Mouse (Mus musculus) ES-E14 (cell line): ENCODE measurements around the gene Itpr1. TPM values are rescaled to one million over a fixed set of nuclear protein-coding genes. Genes with fewer than 3 reads are reported as not detected.

Source experiments
- DNase-seq: peaks from one replicate; pipeline ENCODE4 v3.0.0-alpha.2; 2013; ENCODE audit warnings: low read depth, low spot score
- H3K27ac ChIP-seq: 2 replicates; pipeline ENCODE4 v1.5.1; 2012; ENCODE audit warnings: low read depth, mild to moderate bottlenecking, low read length, moderate library complexity, mixed read lengths; ENCODE audit not compliant: poor library complexity, insufficient read depth, severe bottlenecking
- H3K36me3 ChIP-seq: 2 replicates; pipeline ENCODE4 v1.6.1; 2012; ENCODE audit warnings: mild to moderate bottlenecking, low read length, moderate library complexity, mixed read lengths; ENCODE audit not compliant: control insufficient read depth, poor library complexity, insufficient read depth, severe bottlenecking
- H3K4me1 ChIP-seq, 2 experiments: fragments of 150-350 bp in 1 of 2; sonication (generic) in 1 of 2; 2 replicates each; pipeline ENCODE4 v1.6.1; 2012; ENCODE audit warnings: low read length in 2 of 2, mild to moderate bottlenecking in 1 of 2, mixed read lengths in 1 of 2; ENCODE audit not compliant: control insufficient read depth in 2 of 2, insufficient read depth in 2 of 2, poor library complexity in 1 of 2
- H3K4me3 ChIP-seq, 2 experiments: fragments of 150-350 bp in 1 of 2; sonication (generic) in 1 of 2; 2 replicates each; pipeline ENCODE4 v1.5.1; 2012; ENCODE audit warnings: low read length in 2 of 2, low read depth in 1 of 2, mild to moderate bottlenecking in 1 of 2, mixed read lengths in 1 of 2; ENCODE audit not compliant: insufficient read depth in 1 of 2, poor library complexity in 1 of 2, severe bottlenecking in 1 of 2
- H3K9ac ChIP-seq: 2 replicates; pipeline ENCODE4 v1.6.1; 2012; ENCODE audit warnings: low read depth, mild to moderate bottlenecking, low read length, mixed read lengths; ENCODE audit not compliant: poor library complexity, insufficient read depth, severe bottlenecking
- H3K9me3 ChIP-seq: fragments of 150-350 bp; sonication (generic); 2 replicates; pipeline ENCODE4 v1.6.1; 2012; ENCODE audit warnings: low read depth, mild to moderate bottlenecking, low read length; ENCODE audit not compliant: control insufficient read depth, insufficient read depth
- CHD2 ChIP-seq: IDR thresholded peaks from 2 replicates; pipeline ENCODE4 v1.6.1; 2014; ENCODE audit warnings: mild to moderate bottlenecking, low read depth, low read length, inconsistent platforms
- HCFC1 ChIP-seq: IDR thresholded peaks from 2 replicates; pipeline ENCODE4 v1.6.1; 2012; ENCODE audit warnings: low read length, inconsistent platforms, borderline replicate concordance; ENCODE audit not compliant: insufficient read depth
- MAFK ChIP-seq: IDR thresholded peaks from 2 replicates; pipeline ENCODE4 v1.6.1; 2014; ENCODE audit warnings: mild to moderate bottlenecking, low read depth, low read length, inconsistent platforms; ENCODE audit not compliant: insufficient read depth
- ZC3H11A ChIP-seq: IDR thresholded peaks from 2 replicates; pipeline ENCODE4 v1.6.1; 2012; ENCODE audit warnings: low read depth, mild to moderate bottlenecking, inconsistent platforms, low read length, borderline replicate concordance
- ZNF384 ChIP-seq: IDR thresholded peaks from 2 replicates; pipeline ENCODE4 v1.6.1; 2012; ENCODE audit warnings: low read depth, low read length, inconsistent platforms
- in situ Hi-C, 2 experiments: fragments of 600-800 bp; cut with MboI; formaldehyde crosslinking; loops; one replicate each; pipeline ENCODE4 v1.15.1; 2025; ENCODE audit warnings: low sequenced_read_pairs in 2 of 2, inconsistent platforms in 1 of 2; ENCODE audit not compliant: unreplicated experiment in 2 of 2
- total RNA-seq: library from RNA; depleted of rRNA; stranded (reverse); fragments of 300-350 nt; gene quantifications from 2 replicates; pipeline ENCODE4 v1.2.3, GENCODE M21; 2012

Gene Itpr1
- total RNA-seq, 1 experiment: 52.8 TPM

- no peak for DNase-seq
- Histone ChIP-seq H3K27ac (no peak overlapping the region), H3K9ac (no peak overlapping the region), H3K36me3 (peaks cover 2% of the 10 kb centered on the region; the same call in 1 of the 2 replicates), H3K4me1 (peaks cover 2 to 12% of the 10 kb centered on the region in 2 experiments; a peak in 3 of 4 replicates), H3K4me3 (no peak overlapping the region), H3K9me3 (no peaks in the 10 kb centered on the region)
- no peak for TF ChIP-seq CHD2
- no peak for TF ChIP-seq ZNF384
- no peak for TF ChIP-seq HCFC1
- no peak for TF ChIP-seq ZC3H11A
- TF ChIP-seq MAFK: no peak
- in situ Hi-C loops: no loop called here
Measured at GRCm38 (mm10) chr6:108338362-108338761, 125.5 kb downstream of the Itpr1 start.

DNA sequence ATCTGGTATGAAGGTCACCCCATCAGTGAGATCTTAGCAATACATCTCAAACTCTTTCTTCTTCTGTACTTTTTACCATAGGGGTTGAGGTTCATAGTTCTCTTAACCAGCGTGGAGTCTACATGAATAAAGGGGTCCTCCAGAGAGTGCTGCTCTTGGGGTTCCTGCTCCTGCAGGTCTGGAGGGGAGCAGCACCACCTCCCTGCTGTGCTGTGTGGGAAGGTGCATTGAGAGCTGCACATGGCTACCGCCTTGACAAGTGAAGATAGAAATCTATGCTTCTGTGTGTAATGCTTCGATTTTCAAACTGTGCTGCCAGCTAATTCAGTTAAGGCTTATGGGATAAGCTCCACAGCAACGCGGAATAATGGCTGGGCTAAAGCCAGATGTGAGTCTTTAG, 130.1 kb downstream of the Itpr1 start:
- in situ Hi-C loops: no loop called here
- H3K27ac ChIP-seq: no peak overlapping the region

GRCm38 (mm10) chr6:108343781-108344310, 130.9 kb downstream of the Itpr1 start:
- DNase-seq: no peak
- TF ChIP-seq CHD2: no peak
- no peak for TF ChIP-seq MAFK
- no peak for TF ChIP-seq ZC3H11A
- no peak for TF ChIP-seq HCFC1
- Histone ChIP-seq H3K9me3 (no peaks in the 10 kb centered on the region), H3K27ac (no peak overlapping the region), H3K36me3 (peaks cover 2% of the 10 kb centered on the region; the same call in 1 of the 2 replicates), H3K4me1 (no peaks in the 10 kb centered on the region), H3K4me3 (no peak overlapping the region), H3K9ac (no peak overlapping the region)
- in situ Hi-C loops: no loop called here

More for the DNA sequence above, 130.1 kb downstream of the Itpr1 start:
- no peak for TF ChIP-seq ZC3H11A
- TF ChIP-seq CHD2: no peak
- no peak for TF ChIP-seq ZNF384
- Histone ChIP-seq H3K36me3 (peaks cover 2% of the 10 kb centered on the region; the same call in 1 of the 2 replicates), H3K9me3 (no peaks in the 10 kb centered on the region), H3K4me3 (no peak overlapping the region), H3K4me1 (no peaks in the 10 kb centered on the region), H3K9ac (no peak overlapping the region)
- no peak for DNase-seq

GRCm38 (mm10) chr6:108350801-108351200, 137.9 kb downstream of the Itpr1 start:
- H3K9ac ChIP-seq: no peak overlapping the region
- H3K4me1 ChIP-seq: no peaks in the 10 kb centered on the region
- no peak overlapping the region for H3K4me3 ChIP-seq
- DNase-seq: no peak
- no peaks in the 10 kb centered on the region for H3K9me3 ChIP-seq
- in situ Hi-C loops: no loop called here
- no peak for TF ChIP-seq HCFC1
- TF ChIP-seq ZNF384: no peak
- no peak for TF ChIP-seq ZC3H11A
- TF ChIP-seq MAFK: no peak
- TF ChIP-seq CHD2: no peak
- peaks cover 2% of the 10 kb centered on the region; the same call in 1 of the 2 replicates for H3K36me3 ChIP-seq
- no peak overlapping the region for H3K27ac ChIP-seq

DNA sequence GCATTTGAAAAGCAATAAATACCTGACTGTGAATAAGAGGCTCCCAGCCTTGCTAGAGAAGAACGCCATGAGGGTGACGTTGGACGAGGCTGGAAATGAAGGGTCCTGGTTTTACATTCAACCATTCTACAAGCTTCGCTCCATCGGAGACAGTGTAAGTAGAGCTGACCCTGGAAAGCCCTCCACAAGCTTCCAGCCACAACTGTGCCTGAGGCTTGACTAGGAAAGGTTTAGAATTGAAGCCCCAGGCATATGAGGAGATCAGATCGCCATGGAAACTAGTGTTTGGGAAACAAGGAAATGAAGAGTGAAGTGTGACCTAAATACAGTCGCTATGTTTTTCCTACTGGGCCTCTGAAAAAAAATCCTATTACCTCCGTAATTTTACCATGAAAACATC, 139.1 kb downstream of the Itpr1 start:
- Histone ChIP-seq H3K36me3 (peaks cover 2% of the 10 kb centered on the region; the same call in 1 of the 2 replicates), H3K4me3 (no peak overlapping the region), H3K27ac (no peak overlapping the region), H3K9me3 (no peaks in the 10 kb centered on the region), H3K4me1 (no peaks in the 10 kb centered on the region), H3K9ac (no peak overlapping the region)
- DNase-seq: no peak
- TF ChIP-seq HCFC1 (no peak), CHD2 (no peak), ZNF384 (no peak), ZC3H11A (no peak)
- in situ Hi-C loops: no loop called here
